Mouse (Mus musculus) urinary bladder, postnatal 25 days (tissue): ENCODE measurements around the gene Tomm22.
A peak's percentile ranks its signal among the peaks of the same experiment; 100 is the strongest.

Source experiments
- DNase-seq: peaks from one replicate; pipeline ENCODE4 v3.0.0; 2022; ENCODE audit warnings: low spot score

Gene Tomm22

GRCm38 (mm10) chr15:79686046-79686869 is 15.6 kb downstream of the Tomm22 start:
- no peak for DNase-seq

- no peak for DNase-seq
These were observed 16.5 kb downstream of the Tomm22 start for GRCm38 (mm10) chr15:79687175-79687574.

GRCm38 (mm10) chr15:79687646-79688267 is 17.1 kb downstream of the Tomm22 start, which contains the start of gene Josd1:
Gene Josd1 (minus strand): TSS chr15:79687919.
- DNase-seq, result peak; percentile 97

GRCm38 (mm10) chr15:79688268-79688956 is 17.8 kb downstream of the Tomm22 start:
- no peak for DNase-seq

- no peak for DNase-seq
These were observed 19.2 kb downstream of the Tomm22 start for GRCm38 (mm10) chr15:79689662-79690425.

GRCm38 (mm10) chr15:79690426-79691022 is 19.9 kb downstream of the Tomm22 start, which contains the start of gene Gtpbp1:
Gene Gtpbp1 (plus strand): TSS chr15:79690845.
- DNase-seq, result peak; percentile 89

GRCm38 (mm10) chr15:79691023-79691508 is 20.4 kb downstream of the Tomm22 start:
- peak; percentile 43 for DNase-seq

GRCm38 (mm10) chr15:79692334-79692733 is 21.7 kb downstream of the Tomm22 start:
- DNase-seq, result no peak

GRCm38 (mm10) chr15:79693740-79694139 is 23.1 kb downstream of the Tomm22 start:
- no peak for DNase-seq

- DNase-seq, result no peak
These were observed 23.9 kb downstream of the Tomm22 start for GRCm38 (mm10) chr15:79694512-79694911.

- no peak for DNase-seq
These were observed 24.9 kb downstream of the Tomm22 start for GRCm38 (mm10) chr15:79695516-79695915.

GRCm38 (mm10) chr15:79696508-79696907 is 25.8 kb downstream of the Tomm22 start:
- DNase-seq, result no peak

GRCm38 (mm10) chr15:79697011-79697410 is 26.4 kb downstream of the Tomm22 start:
- no peak for DNase-seq

GRCm38 (mm10) chr15:79697558-79698187 is 27.0 kb downstream of the Tomm22 start:
- DNase-seq, result no peak

GRCm38 (mm10) chr15:79706603-79707214 is 36.0 kb downstream of the Tomm22 start:
- DNase-seq, result no peak

GRCm38 (mm10) chr15:79708229-79708822 is 37.7 kb downstream of the Tomm22 start:
- DNase-seq, result no peak

- DNase-seq, result no peak
These were observed 45.0 kb downstream of the Tomm22 start for GRCm38 (mm10) chr15:79715646-79716045.

GRCm38 (mm10) chr15:79716710-79717109 is 46.0 kb downstream of the Tomm22 start:
- DNase-seq, result no peak

GRCm38 (mm10) chr15:79720267-79720666 is 49.6 kb downstream of the Tomm22 start:
- DNase-seq, result no peak

- no peak for DNase-seq
These were observed 50.1 kb downstream of the Tomm22 start for GRCm38 (mm10) chr15:79720796-79721195.
